Mouse (Mus musculus): Measurements from ENCODE around the gene Hoxd3. TPM values are rescaled to one million over a fixed set of nuclear protein-coding genes. Genes with fewer than 3 reads are reported as not detected.

Gene Hoxd3
- polyA plus RNA-seq, 1 experiment = 5.7 TPM

- TF ChIP-seq CTCF (IDR thresholded peaks at IDR 0.05; ENCODE audit: borderline replicate concordance, insufficient read depth, low read depth, low read length) (no peak), POLR2A (IDR thresholded peaks at IDR 0.05; ENCODE audit: borderline replicate concordance, insufficient read depth, low read length) (no peak)
- Histone ChIP-seq H3K27ac (ENCODE audit: insufficient read depth, low read length) (no peak overlapping the region), H3K27me3 (ENCODE audit: control insufficient read depth, insufficient read depth, low read length) (peaks cover 26% of the 10 kb centered on the region), H3K4me1 (ENCODE audit: control insufficient read depth, insufficient read depth, low read length) (no peaks in the 10 kb centered on the region), H3K4me3 (replicated peaks; ENCODE audit: insufficient read depth, low read depth, low read length) (no peak overlapping the region)
- DNase-seq = no peak
- WGBS = 4% methylated on average over 26 of the region's 26 CpGs
These were observed 7.9 kb upstream of the Hoxd3 start for GRCm38 (mm10) chr2:74703720-74704392.

GRCm38 (mm10) chr2:74704393-74704998, 7.2 kb upstream of the Hoxd3 start, which contains the start of gene Hoxd8:
TSS of gene Hoxd8 (plus strand) at chr2:74704615.
- TF ChIP-seq CTCF (IDR thresholded peaks at IDR 0.05; ENCODE audit: borderline replicate concordance, insufficient read depth, low read depth, low read length) (no peak), POLR2A (IDR thresholded peaks at IDR 0.05; ENCODE audit: borderline replicate concordance, insufficient read depth, low read length) (no peak)
- 4% methylated on average over 50 of the region's 52 CpGs for WGBS
- DNase-seq = no peak
- Histone ChIP-seq H3K27ac (ENCODE audit: insufficient read depth, low read length) (no peak within 1 kb of the TSS), H3K4me1 (ENCODE audit: control insufficient read depth, insufficient read depth, low read length) (no peaks in the 10 kb centered on the region), H3K27me3 (ENCODE audit: control insufficient read depth, insufficient read depth, low read length) (peaks cover 26% of the 10 kb centered on the region), H3K4me3 (replicated peaks; ENCODE audit: insufficient read depth, low read depth, low read length) (no peak within 1 kb of the TSS)

GRCm38 (mm10) chr2:74704999-74705466, 6.7 kb upstream of the Hoxd3 start:
- TF ChIP-seq CTCF (IDR thresholded peaks at IDR 0.05; ENCODE audit: borderline replicate concordance, insufficient read depth, low read depth, low read length) (no peak), POLR2A (IDR thresholded peaks at IDR 0.05; ENCODE audit: borderline replicate concordance, insufficient read depth, low read length) (no peak)
- H3K27me3 ChIP-seq (ENCODE audit: control insufficient read depth, insufficient read depth, low read length) = peaks cover 26% of the 10 kb centered on the region
- no peak overlapping the region for H3K27ac ChIP-seq (ENCODE audit: insufficient read depth, low read length)
- no peak overlapping the region for H3K4me3 ChIP-seq (replicated peaks; ENCODE audit: insufficient read depth, low read depth, low read length)
- DNase-seq = no peak
- no peaks in the 10 kb centered on the region for H3K4me1 ChIP-seq (ENCODE audit: control insufficient read depth, insufficient read depth, low read length)
- 2% methylated on average over 65 of the region's 66 CpGs for WGBS

- peak in 1 of 2 experiments; percentile 9 for DNase-seq
- TF ChIP-seq CTCF (IDR thresholded peaks at IDR 0.05; ENCODE audit: borderline replicate concordance, insufficient read depth, low read depth, low read length) = no peak
- TF ChIP-seq POLR2A (IDR thresholded peaks at IDR 0.05; ENCODE audit: borderline replicate concordance, insufficient read depth, low read length) = no peak
- 2% methylated on average over 73 of the region's 85 CpGs for WGBS
- Histone ChIP-seq H3K4me1 (ENCODE audit: control insufficient read depth, insufficient read depth, low read length) (no peaks in the 10 kb centered on the region), H3K27me3 (ENCODE audit: control insufficient read depth, insufficient read depth, low read length) (peaks cover 26% of the 10 kb centered on the region), H3K4me3 (replicated peaks; ENCODE audit: insufficient read depth, low read depth, low read length) (no peak overlapping the region), H3K27ac (ENCODE audit: insufficient read depth, low read length) (no peak overlapping the region)
These were observed 6.1 kb upstream of the Hoxd3 start for GRCm38 (mm10) chr2:74705467-74706089.

- Histone ChIP-seq H3K4me3 (replicated peaks; ENCODE audit: insufficient read depth, low read depth, low read length) (no peak overlapping the region), H3K27me3 (ENCODE audit: control insufficient read depth, insufficient read depth, low read length) (peaks cover 25% of the 10 kb centered on the region), H3K4me1 (ENCODE audit: control insufficient read depth, insufficient read depth, low read length) (no peaks in the 10 kb centered on the region), H3K27ac (ENCODE audit: insufficient read depth, low read length) (no peak overlapping the region)
- DNase-seq = no peak
- TF ChIP-seq POLR2A (IDR thresholded peaks at IDR 0.05; ENCODE audit: borderline replicate concordance, insufficient read depth, low read length) = no peak
- no peak for TF ChIP-seq CTCF (IDR thresholded peaks at IDR 0.05; ENCODE audit: borderline replicate concordance, insufficient read depth, low read depth, low read length)
- 5% methylated on average over 13 of the region's 13 CpGs for WGBS
These were observed 5.2 kb upstream of the Hoxd3 start for GRCm38 (mm10) chr2:74706393-74706960.

GRCm38 (mm10) chr2:74707599-74707998, 4.1 kb upstream of the Hoxd3 start:
- H3K4me1 ChIP-seq (ENCODE audit: control insufficient read depth, insufficient read depth, low read length) = no peaks in the 10 kb centered on the region
- TF ChIP-seq POLR2A (IDR thresholded peaks at IDR 0.05; ENCODE audit: borderline replicate concordance, insufficient read depth, low read length) (no peak), CTCF (IDR thresholded peaks at IDR 0.05; ENCODE audit: borderline replicate concordance, insufficient read depth, low read depth, low read length) (no peak)

GRCm38 (mm10) chr2:74708676-74709075, 3.1 kb upstream of the Hoxd3 start:
- TF ChIP-seq CTCF (IDR thresholded peaks at IDR 0.05; ENCODE audit: borderline replicate concordance, insufficient read depth, low read depth, low read length) (no peak), POLR2A (IDR thresholded peaks at IDR 0.05; ENCODE audit: borderline replicate concordance, insufficient read depth, low read length) (no peak)
- DNase-seq = no peak

More at GRCm38 (mm10) chr2:74707599-74707998, 4.1 kb upstream of the Hoxd3 start:
- no peak overlapping the region for H3K4me3 ChIP-seq (replicated peaks; ENCODE audit: insufficient read depth, low read depth, low read length)
- WGBS = 12% methylated on average over 7 of the region's 7 CpGs
- H3K27me3 ChIP-seq (ENCODE audit: control insufficient read depth, insufficient read depth, low read length) = peaks cover 28% of the 10 kb centered on the region
- DNase-seq = no peak
- H3K27ac ChIP-seq (ENCODE audit: insufficient read depth, low read length) = no peak overlapping the region

More at GRCm38 (mm10) chr2:74708676-74709075, 3.1 kb upstream of the Hoxd3 start:
- Histone ChIP-seq H3K4me3 (replicated peaks; ENCODE audit: insufficient read depth, low read depth, low read length) (no peak overlapping the region), H3K27me3 (ENCODE audit: control insufficient read depth, insufficient read depth, low read length) (peaks cover 27% of the 10 kb centered on the region), H3K27ac (ENCODE audit: insufficient read depth, low read length) (no peak overlapping the region), H3K4me1 (ENCODE audit: control insufficient read depth, insufficient read depth, low read length) (no peaks in the 10 kb centered on the region)
- 10% methylated on average over 4 of the region's 4 CpGs for WGBS

All from cerebellum, adult 2 months (tissue).